Mouse (Mus musculus): ENCODE measurements around the gene Ttll5.

DNA sequence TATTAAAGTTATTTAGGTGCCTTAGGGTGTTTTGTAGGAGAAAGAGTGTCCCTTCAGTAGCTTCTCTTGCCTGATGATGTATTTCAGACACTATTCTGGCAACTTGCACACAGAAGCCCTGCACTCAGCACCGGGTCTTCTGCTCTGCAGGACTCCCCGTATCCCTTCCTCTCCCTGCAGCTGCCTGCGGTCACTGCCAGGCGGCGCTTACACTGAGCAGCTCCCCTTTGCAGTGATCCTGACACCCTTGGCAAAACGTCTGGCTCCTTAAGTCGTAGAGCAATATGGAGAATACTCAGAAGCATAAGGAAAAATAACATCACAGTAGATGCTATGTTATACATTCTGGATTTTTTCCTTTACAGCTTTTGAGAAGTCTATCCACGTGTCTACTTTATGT, 130.6 kb downstream of the Ttll5 start:
- TF ChIP-seq CTCF (IDR thresholded peaks at IDR 0.05; ENCODE audit: extremely low read depth, insufficient read depth, insufficient read length, insufficient replicate concordance) (no peak), POLR2A (IDR thresholded peaks at IDR 0.05; ENCODE audit: low read depth, low read length) (no peak)

Measured in spleen, adult 2 months (tissue).